Mouse (Mus musculus) embryo, embryonic 11 days (tissue): Measurements from ENCODE around the gene Gm37240.

Source experiments
- DNase-seq: peaks from one replicate; pipeline ENCODE4 v3.0.0-alpha.2; 2015

Gene Gm37240

DNA sequence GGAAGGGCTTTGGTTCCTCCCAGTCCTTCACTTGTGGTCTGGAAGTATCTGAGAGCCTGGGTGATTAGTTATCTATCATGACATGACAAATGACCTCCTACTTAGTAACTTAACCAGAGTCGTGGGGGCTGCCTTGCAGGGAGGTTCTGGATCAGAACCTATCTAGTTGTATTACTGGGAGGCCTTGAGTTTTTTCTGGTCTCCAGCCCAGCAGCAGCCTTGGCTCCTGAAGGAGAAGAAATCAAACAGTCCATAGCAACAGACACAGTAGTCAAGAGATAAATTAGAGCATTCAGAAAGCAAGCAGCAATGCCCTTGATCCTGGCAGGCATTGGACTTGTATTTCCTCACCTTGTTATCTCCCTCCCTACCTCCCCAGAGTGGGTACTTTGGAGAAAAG is 722.4 kb downstream of the Gm37240 start:
- no peak for DNase-seq

DNA sequence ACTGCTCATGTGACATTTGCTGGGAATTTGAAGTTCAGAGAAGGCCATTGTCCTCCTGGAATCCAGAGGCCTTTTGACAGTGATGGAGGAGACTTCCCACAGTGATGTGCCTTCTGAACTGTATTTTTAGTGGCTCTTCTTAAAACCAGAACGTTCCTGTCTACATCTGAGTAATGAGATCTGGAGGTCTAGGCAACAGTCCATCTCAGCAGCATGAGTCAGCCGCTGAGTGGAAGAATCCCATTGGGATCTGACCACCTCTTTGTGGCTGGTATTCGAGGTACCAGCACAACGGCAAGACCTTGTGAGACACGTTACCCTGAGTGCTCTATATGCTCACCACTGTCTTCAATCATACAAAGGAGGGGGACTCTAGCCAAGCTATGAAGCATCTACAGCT is 723.9 kb downstream of the Gm37240 start:
- DNase-seq, result no peak

DNA sequence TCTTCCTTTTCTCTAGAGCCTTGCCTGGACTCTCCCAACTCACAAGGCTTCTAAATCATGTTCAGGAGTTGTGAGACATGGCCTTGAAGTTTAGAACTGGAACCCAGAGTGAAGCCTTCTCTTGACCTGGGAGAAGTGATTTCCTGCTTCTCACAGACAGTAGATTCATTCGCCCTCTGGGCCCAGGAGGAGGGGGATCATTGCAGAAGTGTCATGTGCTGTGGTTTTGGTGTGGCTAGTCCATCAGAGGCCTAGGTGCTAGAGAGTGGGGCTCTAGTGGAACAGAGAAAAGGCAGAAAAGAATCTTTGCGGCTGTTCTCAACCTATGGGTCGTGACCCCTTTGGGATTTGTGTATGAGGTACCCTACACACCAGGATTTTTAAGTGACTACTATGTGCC is 724.9 kb downstream of the Gm37240 start:
- no peak for DNase-seq

DNA sequence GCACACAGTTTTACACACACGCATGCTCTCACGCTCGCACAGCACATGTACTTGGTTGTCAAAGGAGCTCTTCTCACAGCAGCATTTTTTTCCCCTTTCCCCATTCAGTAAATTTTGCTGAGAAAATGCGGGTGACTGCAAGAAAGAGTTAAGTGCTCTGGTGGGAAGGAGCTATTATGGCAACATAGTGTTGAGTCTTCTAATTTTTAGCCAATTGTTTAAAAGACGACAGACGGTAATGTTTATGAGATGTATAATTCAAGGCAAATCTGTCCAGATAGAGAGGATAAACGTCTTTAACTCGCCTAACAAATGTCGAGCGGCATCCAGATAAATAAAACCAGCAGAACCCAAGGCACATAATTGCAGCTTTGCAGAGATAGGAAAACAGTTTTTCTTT is 726.5 kb downstream of the Gm37240 start:
- no peak for DNase-seq

DNA sequence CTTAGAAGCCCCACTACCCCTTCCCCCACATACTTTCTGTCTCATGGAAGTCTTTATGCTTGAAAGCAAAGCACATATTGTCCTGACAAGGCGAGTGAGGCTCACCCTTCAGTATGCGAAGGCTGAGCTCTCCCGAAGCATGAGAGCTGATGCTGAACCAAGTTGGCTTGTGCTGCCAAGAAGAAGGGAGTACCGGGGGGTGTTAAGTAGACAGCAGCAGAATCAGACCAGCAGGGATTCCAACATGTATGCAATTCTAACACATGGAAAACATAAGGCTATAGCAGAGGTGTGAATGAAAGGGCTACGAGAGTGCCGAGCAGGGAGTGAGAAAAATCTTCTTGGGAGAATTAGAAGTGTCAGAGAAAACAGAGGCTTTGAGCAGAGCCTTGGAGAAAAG is 727.7 kb downstream of the Gm37240 start:
- no peak for DNase-seq

DNA sequence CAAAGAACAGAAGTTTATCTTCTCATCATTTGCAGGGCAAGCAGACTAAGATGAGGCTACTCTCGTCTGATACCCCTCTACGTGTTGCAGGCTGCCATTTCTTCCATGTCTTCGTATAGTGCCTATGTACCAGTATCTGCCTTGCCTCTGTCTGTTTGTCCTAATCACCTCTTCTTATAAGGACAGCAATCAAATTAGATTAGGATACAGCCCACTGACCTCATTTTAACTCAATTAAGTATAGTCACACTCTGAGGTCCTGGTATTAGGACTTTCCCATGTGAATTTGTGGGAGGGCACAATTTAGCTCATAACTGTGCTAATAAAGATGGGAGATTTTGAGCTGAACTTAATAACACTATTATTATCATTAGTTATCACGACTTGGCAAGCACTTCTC is 738.5 kb downstream of the Gm37240 start:
- DNase-seq, result no peak

DNA sequence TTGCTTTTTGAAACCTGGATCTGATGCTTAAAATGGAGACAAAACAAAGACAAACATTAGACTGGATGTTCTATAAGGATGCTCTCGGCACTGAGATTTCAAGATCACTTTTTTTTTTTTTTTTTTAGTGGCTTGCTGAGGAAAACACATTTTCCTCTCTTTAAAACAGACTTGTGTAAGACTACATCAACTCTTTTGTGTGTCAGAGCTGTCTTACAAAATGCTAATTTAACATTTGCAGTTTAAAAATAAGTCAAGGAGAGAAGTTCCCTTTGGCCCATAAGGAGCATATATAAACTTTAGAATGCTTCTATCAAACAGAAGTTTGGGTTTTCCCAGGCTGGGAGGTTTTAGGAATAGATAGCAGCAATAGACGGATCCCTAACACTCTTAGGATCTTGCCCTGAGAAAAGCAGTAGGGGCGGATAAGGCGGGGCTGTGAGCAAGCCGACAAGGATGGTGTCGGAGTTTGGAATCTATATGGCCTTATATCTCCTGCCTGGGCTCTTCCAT is 739.2 kb downstream of the Gm37240 start:
- no peak for DNase-seq

DNA sequence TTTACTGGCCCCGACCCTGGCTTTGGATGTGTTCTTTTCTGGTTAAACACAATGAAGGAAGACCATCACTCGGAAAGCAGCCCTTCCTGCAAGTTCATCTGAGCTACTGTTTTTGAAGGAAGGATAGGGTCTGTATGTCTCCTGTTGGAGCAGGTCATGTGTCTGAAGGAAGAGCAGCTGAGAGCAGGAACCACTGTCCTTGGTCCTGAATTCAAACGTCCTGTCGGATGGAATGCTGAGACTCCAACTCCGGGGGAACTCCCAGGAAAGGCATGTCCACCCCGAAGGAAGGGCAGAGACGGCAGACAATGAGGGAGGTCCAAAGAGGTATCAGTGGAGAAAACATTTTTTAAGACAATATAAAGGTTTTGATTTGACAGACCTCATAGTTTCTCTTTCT is 741.8 kb downstream of the Gm37240 start:
- DNase-seq, result peak; percentile 71

DNA sequence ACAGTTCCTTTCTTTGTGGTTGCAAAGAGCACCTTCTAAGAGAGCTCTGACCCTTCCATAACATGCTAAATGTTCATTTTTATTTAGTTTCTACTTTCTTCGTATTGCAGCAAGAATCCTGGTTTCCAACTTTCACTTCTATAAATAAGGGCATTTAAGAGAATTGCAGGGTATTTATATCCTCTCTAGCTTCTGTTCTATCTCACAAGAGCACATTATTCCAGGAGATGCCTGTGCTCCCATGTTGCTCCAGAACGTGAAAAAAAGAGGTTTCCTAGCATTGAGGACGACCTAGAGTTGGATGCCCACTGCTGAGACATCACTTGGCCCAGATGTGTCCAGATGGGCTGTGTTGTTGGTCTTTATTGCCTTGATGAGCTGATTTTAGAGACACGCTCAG is 742.2 kb downstream of the Gm37240 start:
- DNase-seq, result no peak

DNA sequence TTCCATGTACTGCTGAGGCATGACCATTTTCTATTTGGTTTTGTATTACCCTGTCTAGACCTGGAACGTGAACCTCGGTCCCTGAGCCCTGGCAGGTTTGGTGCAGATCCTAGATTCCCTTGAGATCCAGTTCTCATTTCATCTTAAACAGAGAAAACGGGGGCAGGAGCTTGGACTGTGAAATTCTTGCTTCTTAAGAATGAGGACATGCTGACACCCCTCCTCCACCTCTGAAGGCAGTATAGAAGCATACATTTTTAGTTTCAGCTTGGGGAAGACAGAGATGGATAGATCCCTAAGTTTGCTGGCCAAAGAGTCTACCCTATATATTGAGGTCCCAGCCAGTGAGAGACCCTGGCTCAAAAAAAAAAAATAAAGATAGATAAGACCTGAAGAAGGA is 742.9 kb downstream of the Gm37240 start:
- DNase-seq, result no peak

DNA sequence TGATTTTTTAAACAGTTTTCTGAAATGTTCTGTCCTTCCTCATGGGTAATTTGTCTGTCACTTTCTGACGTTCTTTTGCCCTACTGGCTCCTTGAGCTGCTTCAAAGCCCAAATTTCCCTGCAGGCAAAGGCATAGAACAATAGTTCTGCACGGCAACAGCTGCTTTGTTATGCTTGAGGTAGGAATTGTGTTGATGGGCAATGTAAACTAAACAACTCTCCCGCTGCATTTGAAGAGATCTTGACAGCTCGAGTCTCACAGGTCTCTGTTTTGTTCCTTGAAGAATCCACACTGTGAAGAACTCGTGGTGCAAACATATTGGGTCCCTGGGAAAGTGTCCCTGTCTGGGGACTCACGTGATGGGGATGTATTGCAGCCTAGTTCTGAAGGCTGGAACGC is 746.8 kb downstream of the Gm37240 start:
- DNase-seq, result no peak

DNA sequence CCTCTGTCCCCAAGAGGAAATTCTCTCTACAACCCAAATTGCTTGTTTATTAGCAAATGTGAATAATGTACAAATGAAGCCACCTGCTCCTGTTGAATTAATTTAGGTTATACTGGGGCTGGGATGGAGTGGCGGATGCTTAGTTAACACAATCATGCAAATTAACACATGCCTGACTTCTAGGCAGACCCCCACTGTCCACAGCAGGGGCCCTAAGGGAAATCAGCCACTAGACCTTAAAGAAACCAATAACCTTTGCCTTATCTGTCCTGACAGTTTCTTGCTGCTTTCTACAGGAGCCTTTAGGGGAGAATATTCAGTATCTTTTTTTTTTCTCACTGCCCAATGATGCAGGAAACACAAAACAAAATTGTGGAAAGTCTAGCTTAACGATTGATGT is 748.9 kb downstream of the Gm37240 start:
- no peak for DNase-seq

DNA sequence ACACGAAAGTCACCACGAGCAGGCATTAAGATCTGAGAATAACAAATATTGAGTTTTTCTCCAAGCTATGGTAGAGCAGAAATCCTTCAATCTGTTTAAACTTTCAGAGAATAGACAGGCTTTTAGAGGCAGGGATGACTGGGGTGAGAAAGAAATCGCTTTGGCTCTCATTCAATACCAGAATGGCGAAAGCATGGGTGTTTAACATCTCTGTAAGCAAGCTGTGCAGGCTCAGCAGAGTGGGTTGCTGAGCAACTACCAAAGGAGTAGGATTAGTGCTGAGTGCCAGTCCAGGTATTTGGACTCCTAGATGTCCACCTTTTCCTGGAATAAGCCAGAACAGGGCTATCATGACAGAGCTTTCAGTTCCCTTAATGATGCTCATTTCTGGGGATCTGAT is 753.8 kb downstream of the Gm37240 start:
- DNase-seq, result no peak

DNA sequence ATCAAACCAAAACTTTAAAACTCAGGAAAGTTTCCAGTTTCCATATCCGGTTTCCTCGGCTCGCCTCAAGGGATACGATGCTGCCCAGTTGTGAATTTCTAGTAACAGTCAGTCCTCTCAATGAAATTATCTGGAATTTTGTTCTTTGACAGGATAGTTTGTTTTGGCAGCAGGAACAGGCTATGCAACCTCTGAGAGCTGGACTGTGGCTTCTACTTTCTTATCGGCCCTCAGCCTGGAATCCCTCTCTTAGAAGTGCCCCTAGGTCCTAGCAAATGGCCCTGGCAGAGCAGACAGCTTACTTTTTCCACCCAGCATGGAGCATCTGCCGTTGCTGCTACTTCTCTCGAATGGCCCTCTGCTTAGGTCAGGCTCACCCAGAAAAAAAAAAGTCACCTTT is 755.4 kb downstream of the Gm37240 start:
- no peak for DNase-seq

DNA sequence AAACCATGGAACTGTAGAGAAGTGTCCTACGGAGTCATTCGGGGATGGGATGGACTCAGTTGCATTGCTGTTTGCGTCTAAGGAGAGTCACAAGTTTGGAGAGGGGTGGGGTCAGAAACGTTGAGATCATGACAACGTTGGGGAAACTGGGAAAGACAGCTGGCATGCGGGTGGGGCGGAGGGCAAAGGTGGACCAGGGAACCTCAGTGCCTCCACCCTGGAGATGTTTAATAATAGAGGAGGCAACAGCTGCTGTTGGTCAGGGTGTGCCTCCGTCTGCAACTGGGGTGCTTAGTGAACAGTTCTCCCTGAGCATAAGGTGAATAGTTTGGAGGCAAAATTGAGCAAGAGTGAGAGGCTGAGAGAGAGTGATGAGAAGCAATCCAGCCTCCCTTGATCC is 758.8 kb downstream of the Gm37240 start:
- no peak for DNase-seq

DNA sequence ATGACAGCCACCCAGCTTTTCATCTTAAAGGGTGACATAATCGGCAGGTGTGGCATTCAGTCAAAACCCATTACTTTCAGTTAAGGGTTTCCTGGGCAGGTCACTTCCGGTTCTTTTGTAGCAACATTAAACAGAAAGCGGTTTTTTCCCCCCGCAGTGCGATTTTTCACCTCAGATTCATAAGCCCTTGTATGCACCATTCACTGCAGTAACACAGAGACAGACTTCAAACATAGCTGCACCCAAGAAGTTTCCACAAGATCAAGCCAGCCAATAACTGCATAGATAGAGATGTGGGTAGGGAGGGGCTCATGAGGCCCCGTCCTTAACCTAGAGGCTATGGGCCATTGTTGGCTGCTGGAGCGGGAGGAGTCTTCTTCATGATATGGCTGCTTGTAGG is 760.3 kb downstream of the Gm37240 start:
- DNase-seq, result no peak

DNA sequence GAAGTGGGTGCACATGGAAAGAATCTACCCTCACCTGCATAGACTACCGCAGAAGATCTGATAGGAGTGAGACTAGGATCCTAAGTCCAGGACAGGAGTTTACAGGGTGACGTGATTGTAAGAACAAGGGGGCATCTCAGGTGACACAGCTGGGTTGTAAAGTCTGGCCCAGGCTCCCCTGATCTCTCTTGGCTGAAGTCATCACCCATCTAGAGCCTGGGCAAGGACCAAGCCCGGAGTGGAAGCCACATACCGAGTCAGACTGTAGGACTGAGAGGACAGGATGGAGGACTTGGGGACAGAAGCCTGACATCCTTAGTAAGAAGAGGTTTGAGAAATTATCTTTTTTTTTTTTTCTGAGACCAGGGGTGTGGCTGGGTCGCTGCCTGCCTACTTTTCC is 761.8 kb downstream of the Gm37240 start:
- DNase-seq, result no peak

DNA sequence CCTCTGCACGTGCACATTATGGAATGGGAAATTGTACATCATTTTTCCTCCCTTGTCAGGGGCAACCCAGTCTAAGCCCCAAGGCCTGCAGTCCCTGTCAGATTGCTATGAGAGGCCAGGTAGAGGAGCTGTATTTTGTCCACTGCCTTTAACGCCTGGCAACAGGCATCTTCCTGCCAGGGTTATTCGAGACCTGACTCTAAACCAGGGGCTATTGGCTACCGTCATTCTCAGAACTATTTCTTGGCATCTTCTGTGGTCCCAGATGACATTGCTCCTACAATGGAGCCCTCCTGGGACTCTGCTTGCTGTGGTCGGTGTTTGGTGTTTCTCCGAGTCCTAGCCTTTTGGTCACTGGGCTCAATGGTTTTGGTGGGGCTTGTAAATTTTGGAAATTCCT is 762.4 kb downstream of the Gm37240 start:
- no peak for DNase-seq

DNA sequence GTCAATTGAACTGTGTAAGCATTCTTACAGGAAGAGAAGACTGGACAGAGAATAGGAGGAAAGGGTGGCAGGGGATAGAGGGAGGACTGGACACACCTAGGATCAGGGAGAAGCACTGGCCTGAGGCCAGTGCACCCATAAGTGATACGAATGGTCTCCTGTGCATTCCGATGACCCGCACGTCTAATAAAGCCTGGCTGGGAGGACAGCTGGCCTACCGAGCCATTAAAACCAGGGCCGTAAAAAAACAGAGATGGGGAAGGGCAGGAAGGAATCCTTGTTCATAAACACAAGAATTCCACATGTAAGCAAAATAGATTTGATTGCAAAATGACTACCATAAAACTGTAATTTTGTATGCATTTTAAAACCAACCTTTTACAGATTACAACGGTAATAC is 762.9 kb downstream of the Gm37240 start:
- no peak for DNase-seq

DNA sequence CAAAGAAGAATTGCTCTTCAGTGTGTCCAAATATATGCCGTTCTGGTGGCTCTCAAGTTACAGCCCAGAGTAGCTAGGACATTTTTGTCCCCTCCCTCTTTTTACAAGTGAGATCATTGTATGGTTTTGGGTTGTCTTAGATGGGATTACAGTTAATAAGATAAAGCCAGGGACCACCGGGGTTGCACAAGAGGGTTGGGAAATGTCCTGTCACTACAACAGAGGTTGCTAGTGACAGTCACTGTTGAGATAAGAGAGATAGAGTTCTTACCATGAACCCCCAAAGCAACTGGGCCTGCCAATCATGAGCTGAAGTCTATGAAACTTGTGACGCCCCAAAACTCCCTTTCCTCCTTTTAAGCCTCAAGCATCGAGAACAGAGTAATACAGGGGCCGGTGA is 769.6 kb downstream of the Gm37240 start:
- DNase-seq, result no peak

DNA sequence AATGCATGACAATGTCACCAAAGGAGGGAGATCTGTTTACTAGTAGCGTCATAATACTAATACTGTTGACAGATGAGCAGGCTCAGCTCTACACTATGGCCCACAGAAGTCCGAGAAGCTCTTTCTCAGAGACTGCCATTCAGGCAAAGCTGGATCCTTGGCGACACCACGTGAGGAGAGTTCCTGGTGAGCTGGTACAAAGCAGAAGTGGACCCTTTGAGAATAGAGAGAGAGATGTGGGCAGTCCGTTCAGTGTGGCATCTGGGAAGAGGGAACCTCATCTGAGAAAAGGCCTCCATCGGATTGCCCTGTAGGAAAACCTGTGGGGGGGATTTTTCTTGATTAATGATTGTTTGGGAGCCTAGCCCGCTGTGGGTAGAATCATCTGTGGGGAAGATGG is 770.3 kb downstream of the Gm37240 start:
- no peak for DNase-seq

DNA sequence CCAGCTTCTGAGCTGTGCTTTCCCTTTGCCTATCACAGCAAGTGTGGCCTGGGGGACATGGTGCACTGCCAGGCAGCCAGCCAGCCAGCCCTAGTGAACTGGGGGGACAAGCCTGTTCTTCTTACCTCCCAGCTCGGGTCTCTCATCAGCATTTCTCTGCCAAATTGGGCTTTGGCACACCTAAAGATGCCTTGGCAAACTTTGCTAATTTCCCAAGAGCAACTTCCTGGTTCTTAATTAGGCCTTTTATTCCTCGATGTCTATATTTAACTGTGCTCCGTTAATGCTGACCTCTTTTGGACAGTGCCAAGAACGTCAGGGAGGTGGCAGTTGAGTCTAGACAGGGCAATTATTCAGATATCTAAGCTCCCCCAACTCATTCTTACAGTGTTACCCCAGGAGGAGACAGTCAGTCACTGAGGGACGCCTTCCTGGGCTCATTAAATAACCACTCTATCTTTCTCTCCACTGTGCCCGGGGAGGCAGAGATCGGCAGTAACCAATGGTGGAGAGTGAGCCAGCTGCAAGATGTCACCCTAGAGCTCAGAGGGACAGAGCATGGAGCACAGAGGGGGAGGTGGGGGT is 771.3 kb downstream of the Gm37240 start:
- no peak for DNase-seq

DNA sequence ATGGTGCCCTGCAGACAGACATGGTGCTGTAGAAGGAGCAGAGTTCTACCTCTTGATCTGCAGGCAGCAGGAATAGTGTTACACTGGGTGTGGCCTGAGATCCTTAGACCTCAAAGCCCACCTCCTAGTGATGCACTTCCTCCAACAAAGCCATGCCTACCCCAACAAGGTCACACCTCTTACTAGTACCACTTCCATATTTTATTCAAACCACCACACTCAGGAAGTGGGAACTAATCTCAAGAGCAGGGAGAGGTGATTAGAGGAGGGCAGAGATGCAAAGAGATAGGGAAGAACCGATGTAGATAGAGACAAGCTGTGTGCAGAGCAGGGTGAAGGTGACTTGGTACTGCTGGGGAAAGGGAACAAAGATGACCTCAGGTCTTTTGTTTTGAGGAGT is 773.8 kb downstream of the Gm37240 start:
- no peak for DNase-seq

DNA sequence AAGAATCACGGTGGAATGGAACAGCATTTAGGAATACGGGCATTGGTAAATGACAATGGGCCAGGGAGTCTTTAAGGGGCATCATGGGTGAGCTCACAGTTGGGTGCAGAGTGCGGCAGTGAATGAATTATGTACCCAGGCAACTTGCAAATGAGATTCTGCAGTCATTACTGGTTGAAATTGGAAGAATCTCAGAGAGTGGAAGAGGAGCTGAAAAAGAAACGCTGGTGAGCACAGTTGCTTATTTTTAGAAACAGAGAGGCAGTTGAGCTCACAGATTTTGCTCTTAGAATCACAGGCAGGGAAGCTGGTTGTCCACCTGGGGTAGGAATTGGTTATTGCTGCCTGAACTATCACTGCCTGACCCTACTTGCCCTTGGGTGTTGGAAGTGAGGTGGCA is 776.6 kb downstream of the Gm37240 start:
- DNase-seq, result no peak

DNA sequence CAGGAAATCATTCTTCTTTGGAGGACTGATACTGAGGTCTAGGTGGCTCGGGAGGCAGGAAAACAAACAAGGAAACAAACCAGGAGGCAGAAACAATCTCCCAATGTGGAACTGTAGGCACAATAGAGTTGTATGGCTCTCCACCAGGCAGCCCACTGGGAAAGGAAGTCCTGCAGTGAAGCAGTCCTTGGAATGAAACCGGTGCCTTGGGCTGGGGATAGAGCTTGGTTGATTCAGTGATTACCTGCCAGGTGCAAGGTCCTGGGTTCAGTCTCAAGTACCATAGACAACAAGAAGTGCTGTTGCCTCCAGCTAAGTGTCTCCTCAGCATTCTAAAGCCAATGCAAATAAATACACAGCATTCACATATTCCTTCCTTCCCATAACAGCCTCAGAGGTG is 778.1 kb downstream of the Gm37240 start:
- no peak for DNase-seq

DNA sequence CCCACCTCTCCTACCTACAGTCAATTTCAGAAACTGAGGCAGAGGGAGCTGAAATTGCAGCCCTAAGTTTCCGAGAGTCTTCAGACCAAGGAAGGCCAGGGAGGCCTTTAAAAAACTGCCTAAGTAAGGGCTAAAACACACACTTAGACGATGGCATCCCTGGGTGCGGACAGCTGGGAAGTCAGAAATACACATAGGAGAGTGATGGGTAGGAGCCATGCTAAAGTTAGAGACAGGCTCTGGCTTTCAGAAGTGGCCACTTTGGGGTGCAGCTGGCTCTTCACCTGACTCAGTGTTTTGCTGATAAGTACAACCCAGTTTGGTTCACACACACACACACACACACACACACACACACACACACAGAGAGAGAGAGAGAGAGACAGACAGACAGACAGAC is 778.9 kb downstream of the Gm37240 start:
- DNase-seq, result no peak
